Mouse (Mus musculus) testis, postnatal 10 days (tissue): ENCODE data around the gene Olfr813.
"Not testable (repeated sequence)": the region's sequence is repeated elsewhere in the genome, so short reads cannot be mapped to it uniquely, and the experiment has no call there.

Experiments
- DNase-seq: peaks from one replicate; pipeline ENCODE4 v3.0.0; 2021; ENCODE audit warnings: low spot score

Gene Olfr813

DNA sequence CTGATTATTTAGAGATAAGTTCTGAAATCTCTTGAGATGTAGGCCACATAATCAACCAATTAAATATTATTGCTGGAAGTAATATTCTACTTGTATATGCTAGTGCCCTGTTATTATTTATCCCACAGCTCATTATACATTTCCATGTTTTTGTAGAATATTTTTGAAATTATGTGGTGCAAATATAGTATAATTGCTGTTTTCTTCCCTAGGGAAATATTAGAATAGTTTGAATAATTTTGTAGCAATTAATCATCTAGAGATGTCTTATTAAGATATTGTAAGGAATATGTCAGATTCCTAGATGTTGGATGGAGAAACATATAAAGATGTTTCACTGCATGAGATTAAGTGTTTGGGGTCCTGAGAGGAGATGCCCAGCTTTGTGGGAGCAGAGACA, at the start of gene Olfr813:
Olfr813 (plus strand) TSS at position 301 of the 400 bp plus-strand sequence.
- DNase-seq, result no peak

DNA sequence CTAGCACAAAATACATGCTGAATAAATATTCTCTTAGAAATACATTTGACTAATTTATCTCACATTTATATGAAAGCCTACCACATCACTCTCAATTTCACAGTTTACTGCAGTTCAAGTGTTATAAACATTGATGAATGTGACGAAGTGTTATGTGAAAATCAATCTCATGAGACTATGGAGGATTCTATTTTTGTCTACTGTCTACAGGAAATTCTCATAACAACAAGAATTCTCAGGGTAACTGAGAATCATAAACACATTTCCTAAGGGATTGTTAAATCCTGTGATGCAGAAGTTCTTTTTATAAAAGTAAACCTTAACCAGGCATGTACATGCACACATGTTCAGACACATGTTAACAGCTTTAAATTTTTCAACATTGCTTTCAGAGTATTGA, 9.2 kb upstream of the Olfr813 start, which contains the start of gene Olfr812:
Olfr812 (minus strand) TSS at position 101 of the 400 bp plus-strand sequence.
- no peak for DNase-seq

DNA sequence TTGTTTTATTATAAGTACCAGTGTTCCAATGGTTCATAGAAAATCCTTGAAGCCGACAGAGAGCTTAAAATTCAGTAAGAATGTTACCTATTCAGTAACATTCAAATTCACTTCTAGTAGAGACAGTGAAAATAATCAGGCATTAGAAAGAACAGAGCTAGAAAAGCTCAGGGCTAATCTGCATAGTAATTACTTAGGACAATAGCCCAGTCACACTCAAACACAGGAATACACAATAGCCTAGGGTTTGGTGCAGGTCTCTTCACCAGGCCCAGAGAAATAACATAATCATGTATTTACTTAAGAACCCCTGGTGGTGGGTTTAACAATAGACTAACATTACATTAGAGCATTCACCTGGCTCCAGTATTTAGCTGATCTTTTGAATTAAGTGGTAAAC, 7.8 kb upstream of the Olfr813 start:
- no peak for DNase-seq

- DNase-seq, result not testable (repeated sequence)
Observed at GRCm38 (mm10) chr10:129879751-129880150, 24.6 kb downstream of the Olfr813 start, which contains the start of gene Olfr814. Gene Olfr814 (minus strand): TSS chr10:129879851.

GRCm38 (mm10) chr10:129885496-129885895, 30.3 kb downstream of the Olfr813 start:
- DNase-seq, result not testable (repeated sequence)

GRCm38 (mm10) chr10:129885934-129886333, 30.8 kb downstream of the Olfr813 start:
- no peak for DNase-seq

- not testable (repeated sequence) for DNase-seq
Observed at GRCm38 (mm10) chr10:129905767-129906166, 50.6 kb downstream of the Olfr813 start, which contains the start of gene Olfr815. Gene Olfr815 (minus strand): TSS chr10:129905867.
